Comparison of ENCODE assay signal across 11 mouse cellular contexts in genomic region chr11:97370329-97371091, GRCm38 (mm10). TPM values are rescaled to one million over a fixed set of nuclear protein-coding genes. Genes with fewer than 3 reads are reported as not detected.
DNase-seq lines count a peak whose midpoint lies in the region; ATAC-seq and TF ChIP-seq lines count a peak whose summit lies in the region.
"Had no signal": no experiment of that assay in that cellular context is flagged by ENCODE, and none has a peak within 500 bp of the region (broad histone marks: within the 10 kb centered on the region; RNA-seq: fewer than 3 reads in every experiment).

No protein-coding gene starts in this region.

- no peaks in the 10 kb centered on the region for H3K27me3 ChIP-seq in forebrain, embryonic 13.5 days
- H3K27me3 ChIP-seq in forebrain, embryonic 12.5 days, result no peaks in the 10 kb centered on the region
- no peaks in the 10 kb centered on the region for H3K27me3 ChIP-seq in forebrain, postnatal 0 days (ENCODE audit: insufficient read depth, low read length)
- H3K27me3 ChIP-seq: embryonic facial prominence, embryonic 15.5 days; midbrain, embryonic 12.5 days had no signal

- no peak for ATAC-seq in forebrain, embryonic 13.5 days
- no peak for ATAC-seq in forebrain, embryonic 12.5 days (ENCODE audit: low FRiP score)
- peak; percentile 27; the same call in 1 of the 2 replicates for ATAC-seq in forebrain, postnatal 0 days

- H3K4me2 ChIP-seq in forebrain, embryonic 13.5 days, result no peak overlapping the region
- no peak overlapping the region for H3K4me2 ChIP-seq in forebrain, embryonic 12.5 days
- H3K4me2 ChIP-seq in forebrain, postnatal 0 days (ENCODE audit: low read depth), result no peak overlapping the region
- H3K4me2 ChIP-seq: embryonic facial prominence, embryonic 15.5 days; midbrain, embryonic 12.5 days had no signal

- H3K27ac ChIP-seq in forebrain, embryonic 13.5 days, result peak overlapping the region; percentile 37; the same call in 1 of the 2 replicates
- H3K27ac ChIP-seq in forebrain, embryonic 12.5 days, result no peak overlapping the region
- no peak overlapping the region for H3K27ac ChIP-seq in forebrain, postnatal 0 days (ENCODE audit: low read depth, low read length)
- H3K27ac ChIP-seq: embryonic facial prominence, embryonic 15.5 days; kidney, postnatal 0 days; midbrain, embryonic 12.5 days had no signal

- H3K4me3 ChIP-seq in forebrain, embryonic 13.5 days, result no peak overlapping the region
- no peak overlapping the region for H3K4me3 ChIP-seq in forebrain, embryonic 12.5 days (replicated peaks)
- no peak overlapping the region for H3K4me3 ChIP-seq in forebrain, postnatal 0 days (ENCODE audit: low read depth, low read length)
- H3K4me3 ChIP-seq: embryonic facial prominence, embryonic 15.5 days; midbrain, embryonic 12.5 days had no signal

- no peaks in the 10 kb centered on the region for H3K9me3 ChIP-seq in forebrain, embryonic 13.5 days (replicated peaks)
- H3K9me3 ChIP-seq in forebrain, embryonic 12.5 days, result no peaks in the 10 kb centered on the region
- no peaks in the 10 kb centered on the region for H3K9me3 ChIP-seq in forebrain, postnatal 0 days (ENCODE audit: low read length)
- H3K9me3 ChIP-seq: embryonic facial prominence, embryonic 15.5 days; midbrain, embryonic 12.5 days had no signal

- peaks cover 19% of the 10 kb centered on the region for H3K4me1 ChIP-seq in forebrain, embryonic 13.5 days
- H3K4me1 ChIP-seq in forebrain, embryonic 12.5 days, result peaks cover 12% of the 10 kb centered on the region
- H3K4me1 ChIP-seq in forebrain, postnatal 0 days (ENCODE audit: insufficient read depth), result peaks cover 14% of the 10 kb centered on the region

- TF ChIP-seq CTCF in forebrain, postnatal 0 days (IDR thresholded peaks at IDR 0.05; ENCODE audit: low read depth), result no peak

- H3K9ac ChIP-seq in forebrain, embryonic 13.5 days, result 0 out of 2 replicates have a peak overlapping the region, but pooled peaks have one; percentile 1
- no peak overlapping the region for H3K9ac ChIP-seq in forebrain, embryonic 12.5 days
- H3K9ac ChIP-seq in forebrain, postnatal 0 days, result no peak overlapping the region
- H3K9ac ChIP-seq: embryonic facial prominence, embryonic 15.5 days; midbrain, embryonic 12.5 days had no signal

- WGBS in forebrain, embryonic 13.5 days, result 62% methylated on average over 7 of the region's 7 CpGs
- 74% methylated on average over 7 of the region's 7 CpGs for WGBS in forebrain, embryonic 12.5 days
- WGBS in forebrain, postnatal 0 days, result 44% methylated on average over 7 of the region's 7 CpGs

- DNase-seq in layer of hippocampus, adult 9-11 months, result peak; percentile 31
- no peak for DNase-seq in layer of hippocampus, postnatal 14 days (ENCODE audit: low spot score in 2 of 2)
- peak; percentile 58 for DNase-seq in forebrain, postnatal 0 days
- peak; percentile 21 for DNase-seq in lung, postnatal 36 days
- no peak for DNase-seq in thymus, postnatal 10 days (ENCODE audit: low spot score in 2 of 2)
- DNase-seq in adrenal gland, postnatal 10 days, result no peak

- H3K36me3 ChIP-seq in forebrain, embryonic 13.5 days (ENCODE audit: poor library complexity, severe bottlenecking), result peaks cover 18% of the 10 kb centered on the region
- H3K36me3 ChIP-seq in forebrain, embryonic 12.5 days (replicated peaks), result peaks cover 16% of the 10 kb centered on the region
- H3K36me3 ChIP-seq in forebrain, postnatal 0 days (ENCODE audit: insufficient read depth), result peaks cover 13% of the 10 kb centered on the region

RNA-seq across cellular contexts. Expression of gene Socs7, which starts 8.2 kb away (rescaled TPM):
- 7.7 and 8.6 TPM in 2 replicates for polyA plus RNA-seq in forebrain, embryonic 13.5 days (2015; fragmentation: Nextera tagmentation; extraction: Ambion mirVana)
- polyA plus RNA-seq in forebrain, embryonic 12.5 days (2016; fragmentation: Nextera tagmentation; extraction: Ambion mirVana), result 7.9 and 8.0 TPM in 2 replicates
- 10 to 100 TPM; 75.2 to 77.8 TPM for total RNA-seq in layer of hippocampus, postnatal 14 days (2021)
- total RNA-seq in forebrain, postnatal 0 days (2014; rRNA removed), result 54.9 and 64.3 TPM in 2 replicates
- polyA plus RNA-seq in forebrain, postnatal 0 days (2015; fragmentation: Nextera tagmentation; extraction: Ambion mirVana), result 5.3 and 6.4 TPM in 2 replicates
- 10 to 100 TPM; 16.9 to 20.1 TPM for total RNA-seq in adrenal gland, postnatal 10 days (2021)

RNA-seq across cellular contexts. Expression of gene Gpr179, which starts 18.6 kb away (rescaled TPM):
- 0.19 and 0.25 TPM in 2 replicates for polyA plus RNA-seq in forebrain, embryonic 13.5 days (2015; fragmentation: Nextera tagmentation; extraction: Ambion mirVana)
- polyA plus RNA-seq in forebrain, embryonic 12.5 days (2016; fragmentation: Nextera tagmentation; extraction: Ambion mirVana), result 0.11 and 0.22 TPM in 2 replicates
- total RNA-seq in layer of hippocampus, postnatal 14 days (2021), result under 1 TPM; 0.21 to 0.24 TPM
- 0.46 and 0.62 TPM in 2 replicates for total RNA-seq in forebrain, postnatal 0 days (2014; rRNA removed)
- polyA plus RNA-seq in forebrain, postnatal 0 days (2015; fragmentation: Nextera tagmentation; extraction: Ambion mirVana), result 0.21 and 0.45 TPM in 2 replicates
- total RNA-seq in adrenal gland, postnatal 10 days (2021), result 1 to 10 TPM; 3.0 to 3.4 TPM

RNA-seq across cellular contexts. Expression of gene Arhgap23, which starts 44.8 kb away (rescaled TPM):
- 3.6 and 4.4 TPM in 2 replicates for polyA plus RNA-seq in forebrain, embryonic 13.5 days (2015; fragmentation: Nextera tagmentation; extraction: Ambion mirVana)
- polyA plus RNA-seq in forebrain, embryonic 12.5 days (2016; fragmentation: Nextera tagmentation; extraction: Ambion mirVana), result 4.2 and 5.1 TPM in 2 replicates
- 10 to 100 TPM; 66.7 to 70.0 TPM for total RNA-seq in layer of hippocampus, postnatal 14 days (2021)
- total RNA-seq in forebrain, postnatal 0 days (2014; rRNA removed), result 52.7 and 52.9 TPM in 2 replicates
- 7.0 and 10.2 TPM in 2 replicates for polyA plus RNA-seq in forebrain, postnatal 0 days (2015; fragmentation: Nextera tagmentation; extraction: Ambion mirVana)
- total RNA-seq in adrenal gland, postnatal 10 days (2021), result 10 to 100 TPM; 30.9 to 32.3 TPM

RNA-seq across cellular contexts. Expression of gene Mrpl45, which starts 55.0 kb away (rescaled TPM):
- polyA plus RNA-seq in forebrain, embryonic 13.5 days (2015; fragmentation: Nextera tagmentation; extraction: Ambion mirVana), result 47.4 and 49.1 TPM in 2 replicates
- polyA plus RNA-seq in forebrain, embryonic 12.5 days (2016; fragmentation: Nextera tagmentation; extraction: Ambion mirVana), result 51.3 and 53.3 TPM in 2 replicates
- total RNA-seq in layer of hippocampus, postnatal 14 days (2021), result 10 to 100 TPM; 20.4 to 22.7 TPM
- 29.0 and 34.9 TPM in 2 replicates for total RNA-seq in forebrain, postnatal 0 days (2014; rRNA removed)
- polyA plus RNA-seq in forebrain, postnatal 0 days (2015; fragmentation: Nextera tagmentation; extraction: Ambion mirVana), result 33.3 and 37.7 TPM in 2 replicates
- total RNA-seq in adrenal gland, postnatal 10 days (2021), result 10 to 100 TPM; 40.1 to 52.8 TPM

Comparison
In these comparisons a context has a peak if more than half of its experiments do, and no peak if none do; other contexts are left out.
1. DNase-seq: peak in layer of hippocampus, adult 9-11 months (single experiment), forebrain, postnatal 0 days (single experiment) and lung, postnatal 36 days (single experiment); none in layer of hippocampus, postnatal 14 days (0 of 2), thymus, postnatal 10 days (0 of 2) and adrenal gland, postnatal 10 days (single experiment).